Comparison of ENCODE assay signal across 8 mouse cellular contexts in genomic region chr6:73247452-73247851, GRCm38 (mm10). TPM values are rescaled to one million over a fixed set of nuclear protein-coding genes. Genes with fewer than 3 reads are reported as not detected.
DNase-seq lines count a peak whose midpoint lies in the region; ATAC-seq lines count a peak whose summit lies in the region.

No protein-coding gene starts in this region.

- no peaks in the 10 kb centered on the region for H3K9me3 ChIP-seq in hindbrain, embryonic 16.5 days (ENCODE audit: control insufficient read depth, low read length)
- H3K9me3 ChIP-seq in liver, embryonic 16.5 days (replicated peaks; ENCODE audit: control insufficient read depth, low read length): no peaks in the 10 kb centered on the region
- no peaks in the 10 kb centered on the region for H3K9me3 ChIP-seq in stomach, embryonic 14.5 days (ENCODE audit: control insufficient read depth, low read depth, low read length)

- no peak overlapping the region for H3K27ac ChIP-seq in hindbrain, embryonic 16.5 days (ENCODE audit: low read depth, low read length)
- H3K27ac ChIP-seq in liver, embryonic 16.5 days (ENCODE audit: low read length): no peak overlapping the region
- no peak overlapping the region for H3K27ac ChIP-seq in stomach, embryonic 14.5 days (ENCODE audit: low read length)

- peaks cover 8% of the 10 kb centered on the region for H3K4me1 ChIP-seq in hindbrain, embryonic 16.5 days (ENCODE audit: control insufficient read depth, insufficient read depth, low read depth, low read length)
- peaks cover 11% of the 10 kb centered on the region for H3K4me1 ChIP-seq in liver, embryonic 16.5 days (ENCODE audit: control insufficient read depth, low read depth, low read length)
- peaks cover 6% of the 10 kb centered on the region; the same call in 1 of the 2 replicates for H3K4me1 ChIP-seq in stomach, embryonic 14.5 days (ENCODE audit: control insufficient read depth, insufficient read depth, low read length)

- H3K36me3 ChIP-seq in hindbrain, embryonic 16.5 days (ENCODE audit: control insufficient read depth, insufficient read depth, low read length): no peaks in the 10 kb centered on the region
- H3K36me3 ChIP-seq in liver, embryonic 16.5 days (ENCODE audit: control insufficient read depth, insufficient read depth): no peaks in the 10 kb centered on the region
- no peaks in the 10 kb centered on the region for H3K36me3 ChIP-seq in stomach, embryonic 14.5 days (ENCODE audit: control insufficient read depth, insufficient read depth, low read length)

- intact Hi-C loops in gastrocnemius, postnatal 14 days (cut with DNase I; ENCODE audit: low total_unique reads): no loop called here

- H3K27me3 ChIP-seq in hindbrain, embryonic 16.5 days (replicated peaks; ENCODE audit: control insufficient read depth, insufficient read depth, low read length): no peaks in the 10 kb centered on the region
- no peaks in the 10 kb centered on the region for H3K27me3 ChIP-seq in liver, embryonic 16.5 days (ENCODE audit: control insufficient read depth, insufficient read depth, low read depth, low read length)
- no peaks in the 10 kb centered on the region for H3K27me3 ChIP-seq in stomach, embryonic 14.5 days (ENCODE audit: control insufficient read depth, insufficient read depth, low read length)

- 44% methylated on average over 4 of the region's 4 CpGs for WGBS in hindbrain, embryonic 16.5 days
- WGBS in liver, embryonic 16.5 days (ENCODE audit: insufficient replicate concordance): 34% methylated on average over 4 of the region's 4 CpGs
- 36% methylated on average over 4 of the region's 4 CpGs for WGBS in stomach, embryonic 14.5 days

- peak; percentile 17 for DNase-seq in gastrocnemius, adult 18-20 months (ENCODE audit: low spot score)
- DNase-seq in gastrocnemius, postnatal 14 days: no peak
- DNase-seq in CD8-positive naive resting alpha-beta T cell, adult 2 months (ENCODE audit: low read depth in 2 of 2, low spot score in 2 of 2): peak; percentile 18 to 36
- peak; percentile 39 for DNase-seq in embryo, embryonic 9.5 days (ENCODE audit: extremely low spot score)
- no peak for DNase-seq in urinary bladder, postnatal 4 days (ENCODE audit: low spot score in 2 of 2)

- peak overlapping the region; percentile 87 for H3K4me3 ChIP-seq in hindbrain, embryonic 16.5 days (ENCODE audit: low read length)
- peak overlapping the region; percentile 94 for H3K4me3 ChIP-seq in liver, embryonic 16.5 days (ENCODE audit: low read depth, low read length)
- H3K4me3 ChIP-seq in stomach, embryonic 14.5 days (ENCODE audit: low read depth, low read length): peak overlapping the region; percentile 66

- no peak for ATAC-seq in hindbrain, embryonic 16.5 days
- no peak for ATAC-seq in liver, embryonic 16.5 days (ENCODE audit: low read depth)
- no peak for ATAC-seq in stomach, embryonic 14.5 days (ENCODE audit: insufficient number of reproducible peaks, insufficient read depth, low FRiP score, low read depth)

- H3K9ac ChIP-seq in hindbrain, embryonic 16.5 days (ENCODE audit: low read depth, low read length): no peak overlapping the region
- no peak overlapping the region for H3K9ac ChIP-seq in liver, embryonic 16.5 days (ENCODE audit: low read depth, low read length)
- H3K9ac ChIP-seq in stomach, embryonic 14.5 days (replicated peaks; ENCODE audit: low read depth, low read length): no peak overlapping the region

- peak overlapping the region; percentile 72 for H3K4me2 ChIP-seq in hindbrain, embryonic 16.5 days (ENCODE audit: low read length)
- peak overlapping the region; percentile 75 for H3K4me2 ChIP-seq in liver, embryonic 16.5 days (ENCODE audit: low read depth, low read length)
- peak overlapping the region; percentile 56 for H3K4me2 ChIP-seq in stomach, embryonic 14.5 days (replicated peaks; ENCODE audit: low read depth, low read length)

RNA-seq across cellular contexts. Expression of gene Suclg1, which starts 0.7 kb away (rescaled TPM):
- 100 to 1,000 TPM; 311 to 329 TPM for total RNA-seq in gastrocnemius, adult 18-20 months (2021)
- total RNA-seq in gastrocnemius, postnatal 14 days (2021): 100 to 1,000 TPM; 355 to 426 TPM
- polyA plus RNA-seq in hindbrain, embryonic 16.5 days (2015; fragmentation: Nextera tagmentation; extraction: Ambion mirVana): 137 and 151 TPM in 2 replicates
- polyA plus RNA-seq in liver, embryonic 16.5 days (2015; fragmentation: Nextera tagmentation; extraction: Ambion mirVana): 147 and 149 TPM in 2 replicates
- polyA plus RNA-seq in stomach, embryonic 14.5 days (2014; fragmentation: Nextera tagmentation; extraction: Ambion mirVana): 170 and 179 TPM in 2 replicates

RNA-seq across cellular contexts. Expression of gene Dnah6, which starts 26.0 kb away (rescaled TPM):
- total RNA-seq in gastrocnemius, adult 18-20 months (2021): under 1 TPM; 0.02 to 0.05 TPM
- under 1 TPM; 0.04 to 0.06 TPM for total RNA-seq in gastrocnemius, postnatal 14 days (2021)
- polyA plus RNA-seq in hindbrain, embryonic 16.5 days (2015; fragmentation: Nextera tagmentation; extraction: Ambion mirVana): 0.37 and 0.43 TPM in 2 replicates
- 0.04 and 0.05 TPM in 2 replicates for polyA plus RNA-seq in liver, embryonic 16.5 days (2015; fragmentation: Nextera tagmentation; extraction: Ambion mirVana)
- 0.04 and 0.09 TPM in 2 replicates for polyA plus RNA-seq in stomach, embryonic 14.5 days (2014; fragmentation: Nextera tagmentation; extraction: Ambion mirVana)

Comparison
In these comparisons a context has a peak if more than half of its experiments do, and no peak if none do; other contexts are left out.
1. DNase-seq: peak in gastrocnemius, adult 18-20 months (single experiment), CD8-positive naive resting alpha-beta T cell, adult 2 months (2 of 2) and embryo, embryonic 9.5 days (single experiment); none in gastrocnemius, postnatal 14 days (single experiment) and urinary bladder, postnatal 4 days (0 of 2).
2. Peak in every context shown above with its lines, with median percentiles within 50 percentile points of each other: H3K4me2 ChIP-seq and H3K4me3 ChIP-seq.